Mouse (Mus musculus): ENCODE measurements around the gene Cyyr1.

Cyyr1 gene

GRCm38 (mm10) chr16:85553297-85553696 lies at the start of gene Cyyr1:
Gene Cyyr1 (minus strand): TSS chr16:85553397.
- WGBS = 91% methylated on average over 13 of the region's 13 CpGs

GRCm38 (mm10) chr16:85588844-85589243 lies 35.6 kb upstream of the Cyyr1 start:
- 43% methylated on average over 7 of the region's 7 CpGs for WGBS

GRCm38 (mm10) chr16:85587573-85588226 lies 34.5 kb upstream of the Cyyr1 start:
- 92% methylated on average over 4 of the region's 4 CpGs for WGBS

DNA sequence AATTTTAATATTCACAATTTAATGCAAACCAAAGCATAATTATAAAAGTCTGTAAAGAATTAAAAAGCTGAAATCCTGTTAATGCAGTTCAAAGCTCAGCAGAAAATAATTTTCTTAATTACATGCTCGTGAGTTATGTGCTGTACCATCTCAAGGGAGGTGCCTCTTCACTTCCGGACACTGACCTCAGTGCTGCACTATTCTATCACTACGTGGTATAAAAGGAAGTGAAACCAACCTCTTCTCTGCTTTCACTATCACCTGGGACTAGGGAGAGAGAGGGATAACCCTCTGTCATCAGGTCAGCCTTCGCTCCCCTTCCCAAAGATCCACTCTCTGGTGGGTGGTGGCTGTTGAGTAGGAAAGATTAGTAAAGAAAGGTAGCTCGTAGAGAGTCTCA lies 13.3 kb upstream of the Cyyr1 start:
- 89% methylated on average over 5 of the region's 5 CpGs for WGBS

DNA sequence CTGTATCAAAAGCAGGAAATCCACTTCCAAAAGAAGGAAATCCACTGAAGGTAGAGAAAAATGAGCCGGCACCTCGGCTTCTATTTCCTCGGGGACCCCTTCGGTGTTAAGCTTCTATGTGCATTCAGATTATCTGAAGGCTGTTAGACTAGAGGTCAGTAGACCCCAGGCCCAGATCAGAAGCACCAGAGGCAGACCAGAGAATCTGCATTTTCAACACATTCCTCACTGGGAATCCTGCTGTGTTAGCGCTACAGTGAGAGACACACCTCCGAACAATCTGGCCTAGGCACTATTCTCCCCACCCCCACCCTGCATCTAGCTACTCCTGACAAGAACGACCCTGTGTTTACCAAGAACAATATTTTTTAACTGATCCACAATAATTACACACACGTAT lies 641 bp upstream of the Cyyr1 start:
- 63% methylated on average over 8 of the region's 8 CpGs for WGBS

GRCm38 (mm10) chr16:85551976-85552375 lies 1.2 kb downstream of the Cyyr1 start:
- 92% methylated on average over 1 of the region's 11 CpGs for WGBS

DNA sequence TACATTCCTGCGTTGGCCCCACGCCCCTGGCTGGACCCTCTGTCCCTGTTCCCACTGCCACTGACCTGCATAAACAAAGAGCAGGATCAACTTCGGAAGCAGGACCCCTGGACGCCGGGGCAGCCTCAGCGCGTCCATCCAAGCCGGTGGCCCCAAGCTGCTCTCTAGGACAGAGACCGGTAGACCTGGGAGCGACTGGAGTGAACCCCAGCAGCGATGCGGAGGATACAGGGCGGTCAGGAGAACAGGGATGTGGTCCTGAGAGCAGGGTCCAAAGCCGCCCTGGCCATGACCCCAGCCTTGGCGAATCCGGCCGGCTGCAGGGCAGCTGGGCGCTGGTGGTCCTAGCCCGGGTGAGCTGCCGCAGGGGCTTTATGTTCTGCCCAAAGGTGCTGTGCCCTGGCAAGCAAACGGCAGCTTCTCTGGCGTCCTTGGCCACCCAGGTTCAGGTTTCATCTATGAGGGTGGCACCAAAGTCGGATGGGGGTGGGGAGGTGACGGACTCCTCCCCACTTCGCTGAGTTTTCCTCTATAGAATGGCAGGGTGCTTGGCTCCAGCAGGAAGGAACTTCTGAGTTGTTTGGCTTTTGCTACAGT lies 3.1 kb downstream of the Cyyr1 start:
- WGBS = 8% methylated on average over 25 of the region's 25 CpGs

GRCm38 (mm10) chr16:85546519-85546918 lies 6.7 kb downstream of the Cyyr1 start:
- 60% methylated on average over 6 of the region's 6 CpGs for whole genome bisulfite sequencing

DNA sequence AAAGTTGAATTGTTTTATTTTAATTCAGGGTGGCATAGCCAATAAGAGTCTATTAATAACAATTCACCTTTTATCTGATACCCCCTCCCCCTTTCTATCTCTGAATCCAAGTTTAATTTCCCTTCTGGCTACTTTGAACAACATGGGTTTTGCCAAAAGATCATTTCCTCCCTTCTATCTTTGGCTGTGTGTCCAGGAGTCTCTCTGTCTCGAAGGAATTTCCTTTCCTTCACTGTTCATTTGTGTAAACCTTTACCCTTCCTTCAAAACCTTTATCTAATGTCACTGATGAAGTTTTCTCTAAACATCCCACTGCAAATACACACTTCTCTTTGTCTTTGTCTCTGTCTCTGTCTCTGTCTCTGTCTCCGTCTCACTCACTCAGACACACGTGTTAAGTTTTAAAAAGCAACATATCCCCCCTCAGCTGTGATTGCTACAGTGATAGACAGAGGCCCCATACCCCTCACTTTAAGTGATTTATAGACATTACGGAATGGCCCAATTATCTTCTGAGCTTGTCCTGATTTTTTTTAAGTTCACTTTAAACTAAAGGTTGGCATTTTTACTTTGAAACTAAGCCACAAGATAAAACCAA lies 11.4 kb downstream of the Cyyr1 start:
- 70% methylated on average over 4 of the region's 4 CpGs for WGBS

DNA sequence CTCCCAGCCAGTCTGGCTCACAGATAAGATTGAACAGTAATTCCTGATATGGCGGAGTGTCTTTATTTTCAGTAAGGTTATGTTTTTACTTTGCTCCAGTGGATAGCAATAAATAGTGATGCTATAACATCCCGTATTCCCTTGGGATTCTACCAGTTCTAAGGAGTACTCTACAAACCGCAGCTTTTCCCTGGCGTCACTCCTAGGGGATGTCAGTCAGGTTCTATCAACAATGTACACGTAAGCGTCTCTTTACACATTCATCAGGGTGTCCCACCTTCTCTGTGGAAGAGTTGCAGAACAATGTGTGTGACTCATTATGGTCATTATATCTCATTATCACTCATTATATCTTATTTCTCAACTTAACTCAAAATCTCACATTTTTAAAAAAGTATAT lies 12.2 kb downstream of the Cyyr1 start:
- 87% methylated on average over 6 of the region's 6 CpGs for WGBS

GRCm38 (mm10) chr16:85538367-85538766 lies 14.8 kb downstream of the Cyyr1 start:
- 61% methylated on average over 5 of the region's 5 CpGs for WGBS

GRCm38 (mm10) chr16:85536075-85536474 lies 17.1 kb downstream of the Cyyr1 start:
- WGBS = 85% methylated on average over 8 of the region's 8 CpGs

DNA sequence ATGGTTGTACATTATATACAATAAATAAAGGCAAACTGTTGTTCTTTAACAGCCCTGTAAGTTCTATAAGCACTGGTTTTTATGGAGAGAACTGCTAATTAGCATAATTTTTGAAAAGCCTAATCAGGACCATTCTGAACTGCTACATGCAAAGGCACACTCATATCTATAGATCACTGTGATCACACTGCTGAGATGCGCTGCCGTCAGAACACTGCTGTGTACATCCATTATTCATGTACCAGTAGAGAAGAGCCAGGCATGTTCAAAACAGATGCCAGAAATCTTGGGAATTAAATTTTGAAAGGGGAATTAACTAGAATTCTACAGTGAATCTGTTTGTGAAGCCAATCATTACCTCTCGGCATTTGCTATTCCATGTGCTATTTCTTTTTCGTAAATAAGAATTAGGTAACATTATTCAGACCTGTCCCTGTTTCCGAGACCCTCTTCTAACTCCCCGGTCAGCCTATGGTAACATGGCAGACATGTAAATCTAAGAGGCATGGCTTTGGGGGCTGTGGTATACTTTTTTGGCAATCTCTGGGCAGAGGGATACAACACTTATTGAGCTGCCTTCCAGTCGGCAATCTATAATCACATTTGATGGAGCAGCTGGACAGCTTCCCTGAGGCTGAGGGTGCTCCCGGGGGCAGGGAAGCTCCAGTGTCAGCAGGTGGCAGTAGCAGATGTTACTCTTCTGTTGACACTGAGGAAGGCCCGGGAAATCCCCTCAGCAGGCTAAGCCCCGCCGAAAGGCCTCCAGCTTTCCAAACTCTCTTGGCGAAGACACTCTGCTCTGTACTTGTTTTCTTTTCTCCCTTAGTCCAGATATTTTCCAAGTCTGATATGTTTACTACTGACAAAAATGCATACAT lies 25.2 kb downstream of the Cyyr1 start:
- 56% methylated on average over 12 of the region's 12 CpGs for WGBS

- 83% methylated on average over 8 of the region's 8 CpGs for WGBS
These were observed 28.6 kb downstream of the Cyyr1 start for GRCm38 (mm10) chr16:85524589-85524988.

DNA sequence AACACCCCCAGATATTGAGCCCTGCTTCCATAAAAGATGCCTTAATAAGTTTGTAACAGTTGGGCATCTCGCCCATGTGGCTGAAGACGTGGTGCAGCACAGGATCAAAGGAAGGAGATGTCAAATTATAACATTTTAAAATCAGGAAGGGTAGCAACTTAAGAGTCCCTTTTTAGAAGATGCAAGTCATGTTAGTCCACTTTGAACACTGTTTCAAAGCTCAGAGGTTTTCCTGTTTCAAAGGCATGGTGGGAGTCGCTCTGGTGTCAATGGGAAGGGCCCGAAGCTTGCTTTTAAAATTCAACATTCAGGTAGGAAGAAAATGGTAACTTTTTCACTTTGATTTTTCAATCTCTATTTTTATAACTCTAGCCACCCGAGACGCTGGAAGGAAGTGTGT lies 45.9 kb downstream of the Cyyr1 start:
- WGBS = 73% methylated on average over 6 of the region's 6 CpGs

GRCm38 (mm10) chr16:85505108-85505507 lies 48.1 kb downstream of the Cyyr1 start:
- WGBS = 83% methylated on average over 3 of the region's 3 CpGs

DNA sequence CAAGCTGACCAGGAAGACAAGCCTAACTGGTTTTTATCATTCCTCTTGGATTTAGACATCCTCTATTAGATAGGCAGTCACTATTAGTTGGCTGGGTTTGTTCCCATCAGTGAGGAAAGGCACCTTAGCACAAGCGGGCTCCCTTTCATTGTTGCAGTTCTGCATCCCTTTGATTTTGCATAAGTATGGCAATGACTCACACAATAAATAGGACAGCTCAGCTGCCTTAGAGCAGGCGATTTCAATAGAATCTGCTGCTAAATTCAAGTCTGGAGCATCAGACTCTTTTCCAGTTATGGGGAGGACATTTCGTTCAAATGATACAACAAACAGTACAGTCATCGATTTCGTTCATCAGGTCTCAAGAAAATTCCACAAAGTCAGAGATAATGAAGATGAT lies 49.8 kb downstream of the Cyyr1 start:
- 60% methylated on average over 5 of the region's 5 CpGs for WGBS

DNA sequence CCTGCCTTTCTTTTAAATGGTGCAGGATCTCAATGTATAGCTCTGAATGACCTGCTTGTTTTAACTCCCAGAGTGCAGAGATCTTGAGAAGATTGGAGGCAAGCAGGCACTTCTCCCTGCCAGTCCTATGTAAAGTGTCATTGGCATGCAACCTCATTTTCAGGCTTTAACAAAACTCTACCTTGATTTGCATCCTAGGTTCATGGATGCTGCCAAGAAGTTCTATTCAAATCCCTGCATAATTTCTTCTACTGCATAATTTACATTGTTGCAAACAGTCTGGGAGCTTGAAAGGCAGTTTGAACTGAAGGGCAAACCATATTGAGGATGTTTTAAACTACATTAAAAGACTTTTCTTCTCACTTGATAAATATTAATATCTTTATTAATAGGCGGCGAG lies 57.4 kb downstream of the Cyyr1 start:
- WGBS = 37% methylated on average over 2 of the region's 2 CpGs

GRCm38 (mm10) chr16:85488105-85488607 lies 65.0 kb downstream of the Cyyr1 start:
- 48% methylated on average over 5 of the region's 5 CpGs for WGBS

GRCm38 (mm10) chr16:85487266-85487665 lies 65.9 kb downstream of the Cyyr1 start:
- WGBS = 58% methylated on average over 7 of the region's 7 CpGs

GRCm38 (mm10) chr16:85484557-85484956 lies 68.6 kb downstream of the Cyyr1 start:
- 75% methylated on average over 4 of the region's 4 CpGs for WGBS

GRCm38 (mm10) chr16:85474552-85475071 lies 78.6 kb downstream of the Cyyr1 start:
- WGBS = 63% methylated on average over 5 of the region's 5 CpGs
